Mouse (Mus musculus): ENCODE measurements at regions not wholly inside any gene's neighbourhood (a gene's known extent, or its start where the extent isn't known, plus 50 kb on each side); places are given as distances from the start of the nearest gene placed in this dataset.

- TF ChIP-seq POLR2A (IDR thresholded peaks at IDR 0.05; ENCODE audit: control insufficient read depth, low read depth, low read length) (no peak), CTCF (IDR thresholded peaks at IDR 0.05; ENCODE audit: control insufficient read depth, insufficient read depth, insufficient replicate concordance, low read depth, low read length) (no peak)
These were observed 174.5 kb downstream of the Dhx15 start for GRCm38 (mm10) chr5:52015786-52016185.
